Mouse (Mus musculus) neural tube, embryonic 12.5 days (tissue): ENCODE results near the gene Olfr814. TPM values are rescaled to one million over a fixed set of nuclear protein-coding genes. Genes with fewer than 3 reads are reported as not detected.
"Not testable (repeated sequence)": the region's sequence is repeated elsewhere in the genome, so short reads cannot be mapped to it uniquely, and the experiment has no call there.

ENCODE experiments used
- ATAC-seq: fragments of 200-750 bp; cut with Nextera tagmentation; 2 replicates; pipeline ENCODE4 v1.8.0; 2017; ENCODE audit warnings: low read depth, mild to moderate bottlenecking, moderate TSS enrichment, moderate library complexity; ENCODE audit not compliant: low FRiP score
- H3K27ac ChIP-seq: fragments of 300-500 bp; sonication (generic); 2 replicates; pipeline ENCODE4 v1.5.1; 2016
- H3K27me3 ChIP-seq: fragments of 300-500 bp; sonication (generic); replicated peaks from 2 replicates; pipeline ENCODE4 v1.6.1; 2016; ENCODE audit warnings: mild to moderate bottlenecking
- H3K36me3 ChIP-seq: fragments of 300-500 bp; sonication (generic); 2 replicates; pipeline ENCODE4 v1.6.1; 2016; ENCODE audit warnings: mild to moderate bottlenecking
- H3K4me1 ChIP-seq: fragments of 300-500 bp; sonication (generic); 2 replicates; pipeline ENCODE4 v1.6.1; 2016
- H3K4me2 ChIP-seq: fragments of 300-500 bp; sonication (generic); replicated peaks from 2 replicates; pipeline ENCODE4 v1.6.1; 2016; ENCODE audit warnings: mild to moderate bottlenecking
- H3K4me3 ChIP-seq: fragments of 300-500 bp; sonication (generic); 2 replicates; pipeline ENCODE4 v1.5.1; 2016
- H3K9ac ChIP-seq: fragments of 300-500 bp; sonication (generic); 2 replicates; pipeline ENCODE4 v1.6.1; 2016; ENCODE audit warnings: mild to moderate bottlenecking
- H3K9me3 ChIP-seq: fragments of 300-500 bp; sonication (generic); 2 replicates; pipeline ENCODE4 v1.6.1; 2016; ENCODE audit warnings: mild to moderate bottlenecking
- WGBS: fragments of 180-500 bp; shearing (Covaris S2); methylation state at CpG from one replicate; pipeline ENCODE4 v1.1.7; 2016; 5-methylcytosine and 5-hydroxymethylcytosine counted together
- polyA plus RNA-seq: library from polyadenylated mRNA; unstranded; fragments of >200 nt; fragmentation: Nextera tagmentation; extraction: Ambion mirVana; gene quantifications from 2 replicates; pipeline ENCODE4 v1.2.1, GENCODE M21; 2016

The Olfr814 gene
- polyA plus RNA-seq, result not detected in 2 replicates

- H3K27ac ChIP-seq, H3K4me1 ChIP-seq, H3K27me3 ChIP-seq, H3K4me2 ChIP-seq, ATAC-seq, H3K9me3 ChIP-seq, H3K36me3 ChIP-seq, H3K9ac ChIP-seq, H3K4me3 ChIP-seq: not testable (repeated sequence)
- 77% methylated on average over 1 of the region's 1 CpGs for WGBS
Measured at GRCm38 (mm10) chr10:129879751-129880150, at the start of gene Olfr814. Gene Olfr814 (minus strand): TSS chr10:129879851.

DNA sequence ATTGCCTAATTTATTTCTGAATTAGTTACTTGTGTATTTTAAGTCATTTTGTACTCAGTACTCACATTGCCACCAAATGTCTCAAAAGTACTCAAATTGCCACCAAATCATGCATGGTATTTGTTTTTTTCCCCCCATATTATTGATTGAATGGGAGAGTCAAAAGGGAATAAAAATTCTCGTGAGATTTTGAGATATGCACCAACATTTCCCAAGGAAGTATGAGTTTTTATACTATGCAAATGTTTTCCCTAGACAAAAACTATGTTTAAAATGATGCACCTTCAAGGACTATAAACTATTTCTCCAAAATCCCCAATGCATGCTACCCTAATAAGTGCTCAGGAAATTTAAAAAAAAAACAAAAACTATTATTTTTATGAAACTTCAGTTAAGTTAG is 35.8 kb upstream of the Olfr814 start, which contains the start of gene Olfr816:
Gene Olfr816 (minus strand): TSS at position 101 of the 400 bp plus-strand sequence.
- Histone ChIP-seq H3K27ac (no peak within 1 kb of the TSS), H3K27me3 (no peaks in the 10 kb centered on the region), H3K4me3 (no peak within 1 kb of the TSS), H3K9ac (no peak within 1 kb of the TSS), H3K4me1 (no peaks in the 10 kb centered on the region), H3K9me3 (no peaks in the 10 kb centered on the region), H3K36me3 (no peaks in the 10 kb centered on the region), H3K4me2 (no peak within 1 kb of the TSS)
- 69% methylated on average over 1 of the region's 1 CpGs for WGBS
- no peak for ATAC-seq

DNA sequence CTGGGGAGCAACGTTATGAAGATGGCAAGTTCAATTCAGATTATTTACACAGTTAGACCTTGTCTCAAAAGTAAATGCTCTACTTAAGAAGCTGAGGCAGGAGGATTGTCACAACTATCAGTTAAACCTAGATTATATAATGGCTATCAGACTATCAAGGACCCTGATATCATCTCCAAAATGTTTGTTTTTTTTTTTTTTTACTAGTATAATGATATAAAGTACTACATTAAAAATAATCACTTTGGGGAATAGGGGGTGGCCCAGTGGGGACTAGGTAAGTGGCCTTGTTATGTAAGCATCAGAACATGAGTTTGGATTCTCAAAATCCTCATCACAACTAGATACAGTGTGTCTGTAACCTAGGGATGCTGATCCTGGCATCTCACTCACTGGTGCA is 26.1 kb upstream of the Olfr814 start, which contains the start of gene Olfr815:
Gene Olfr815 (minus strand): TSS at position 101 of the 400 bp plus-strand sequence.
- ATAC-seq, H3K36me3 ChIP-seq, H3K4me1 ChIP-seq, H3K9ac ChIP-seq, H3K4me2 ChIP-seq, H3K9me3 ChIP-seq, H3K4me3 ChIP-seq, H3K27ac ChIP-seq, H3K27me3 ChIP-seq: not testable (repeated sequence)
- WGBS, result 55% methylated on average over 1 of the region's 1 CpGs

DNA sequence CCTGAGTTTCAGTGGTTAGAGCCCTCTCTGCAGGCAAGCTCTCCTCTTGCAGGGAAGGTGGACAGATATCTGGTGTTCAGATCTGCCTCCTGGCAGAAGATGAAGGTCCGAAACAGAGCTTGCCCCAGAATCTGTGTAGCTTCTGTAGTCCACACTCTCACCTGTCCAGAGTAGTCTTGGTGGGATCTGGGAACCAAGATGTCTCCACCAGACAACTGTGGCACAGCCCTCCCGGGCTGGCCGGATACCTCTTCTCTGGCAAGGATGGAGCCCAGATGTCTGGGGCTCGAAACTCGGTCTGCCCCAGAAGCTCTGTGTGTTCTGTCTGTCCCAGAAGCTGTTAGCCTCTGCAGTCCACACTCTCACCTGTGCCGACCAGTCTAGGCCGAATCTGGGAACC is 6.3 kb upstream of the Olfr814 start:
- Histone ChIP-seq H3K27ac (no peak overlapping the region), H3K4me3 (no peak overlapping the region), H3K27me3 (no peaks in the 10 kb centered on the region), H3K9me3 (no peaks in the 10 kb centered on the region), H3K36me3 (no peaks in the 10 kb centered on the region), H3K9ac (no peak overlapping the region), H3K4me1 (no peaks in the 10 kb centered on the region), H3K4me2 (no peak overlapping the region)
- 90% methylated on average over 7 of the region's 7 CpGs for WGBS
- no peak for ATAC-seq

DNA sequence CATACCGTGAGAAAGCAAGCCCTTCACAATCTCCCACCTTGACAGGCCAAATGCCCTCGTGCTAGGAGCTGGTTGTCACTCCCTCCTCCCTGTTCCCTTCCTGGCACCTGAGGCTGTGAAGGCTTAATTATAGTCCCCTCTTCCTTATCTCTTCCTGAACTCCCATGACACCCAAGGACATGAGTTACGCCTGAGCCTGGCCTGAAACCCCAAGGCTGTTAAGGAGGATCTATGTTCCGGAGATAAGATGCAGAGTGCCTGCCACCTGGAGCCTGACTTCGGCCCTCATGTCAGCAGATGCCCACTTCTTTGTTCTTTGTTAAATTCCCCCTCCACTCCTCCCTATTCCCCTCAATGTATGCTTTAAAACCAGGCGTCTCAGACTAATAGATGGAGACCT is 5.8 kb upstream of the Olfr814 start:
- not testable (repeated sequence) for H3K9ac ChIP-seq, H3K36me3 ChIP-seq, H3K9me3 ChIP-seq, ATAC-seq, H3K4me2 ChIP-seq, H3K27ac ChIP-seq, H3K4me3 ChIP-seq, H3K4me1 ChIP-seq, H3K27me3 ChIP-seq
- WGBS, result 88% methylated on average over 6 of the region's 6 CpGs

GRCm38 (mm10) chr10:129855067-129855466 is 24.6 kb downstream of the Olfr814 start, which contains the start of gene Olfr813:
Gene Olfr813 (plus strand): TSS chr10:129855367.
- Histone ChIP-seq H3K4me1 (no peaks in the 10 kb centered on the region), H3K9me3 (no peaks in the 10 kb centered on the region), H3K9ac (no peak within 1 kb of the TSS), H3K36me3 (no peaks in the 10 kb centered on the region), H3K4me2 (no peak within 1 kb of the TSS), H3K27me3 (no peaks in the 10 kb centered on the region), H3K27ac (no peak within 1 kb of the TSS), H3K4me3 (no peak within 1 kb of the TSS)
- ATAC-seq, result no peak

DNA sequence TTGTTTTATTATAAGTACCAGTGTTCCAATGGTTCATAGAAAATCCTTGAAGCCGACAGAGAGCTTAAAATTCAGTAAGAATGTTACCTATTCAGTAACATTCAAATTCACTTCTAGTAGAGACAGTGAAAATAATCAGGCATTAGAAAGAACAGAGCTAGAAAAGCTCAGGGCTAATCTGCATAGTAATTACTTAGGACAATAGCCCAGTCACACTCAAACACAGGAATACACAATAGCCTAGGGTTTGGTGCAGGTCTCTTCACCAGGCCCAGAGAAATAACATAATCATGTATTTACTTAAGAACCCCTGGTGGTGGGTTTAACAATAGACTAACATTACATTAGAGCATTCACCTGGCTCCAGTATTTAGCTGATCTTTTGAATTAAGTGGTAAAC is 32.3 kb downstream of the Olfr814 start:
- H3K27ac ChIP-seq, result no peak overlapping the region
- no peak overlapping the region for H3K4me2 ChIP-seq
- H3K9ac ChIP-seq, result no peak overlapping the region
- no peaks in the 10 kb centered on the region for H3K27me3 ChIP-seq
- no peaks in the 10 kb centered on the region for H3K36me3 ChIP-seq
- no peaks in the 10 kb centered on the region for H3K4me1 ChIP-seq
- 70% methylated on average over 1 of the region's 1 CpGs for WGBS
- H3K9me3 ChIP-seq, result no peaks in the 10 kb centered on the region
- ATAC-seq, result no peak
- no peak overlapping the region for H3K4me3 ChIP-seq

- Histone ChIP-seq H3K27ac (no peak within 1 kb of the TSS), H3K4me3 (no peak within 1 kb of the TSS), H3K9ac (no peak within 1 kb of the TSS), H3K4me2 (no peak within 1 kb of the TSS), H3K36me3 (no peaks in the 10 kb centered on the region), H3K4me1 (no peaks in the 10 kb centered on the region), H3K27me3 (no peaks in the 10 kb centered on the region), H3K9me3 (no peaks in the 10 kb centered on the region)
- no peak for ATAC-seq
- WGBS, result 81% methylated on average over 1 of the region's 1 CpGs
Measured at GRCm38 (mm10) chr10:129845994-129846393, 33.7 kb downstream of the Olfr814 start, which contains the start of gene Olfr812. Gene Olfr812 (minus strand): TSS chr10:129846094.

Other genes with a start within 250 kb of the Olfr814 start
- not detected in 2 replicates for gene Olfr799, start 242.4 kb downstream of the Olfr814 start, polyA plus RNA-seq
- gene Olfr800, start 222.2 kb downstream of the Olfr814 start, polyA plus RNA-seq, result not detected in 2 replicates
- gene Olfr801, start 206.0 kb downstream of the Olfr814 start, polyA plus RNA-seq, result not detected in 2 replicates
- gene Olfr802, start 191.7 kb downstream of the Olfr814 start, polyA plus RNA-seq, result not detected in 2 replicates
- gene Olfr803, start 185.6 kb downstream of the Olfr814 start, polyA plus RNA-seq, result not detected in 2 replicates
- not detected in 2 replicates for gene Olfr804, start 176.6 kb downstream of the Olfr814 start, polyA plus RNA-seq
- gene Olfr805, start 150.5 kb downstream of the Olfr814 start, polyA plus RNA-seq, result not detected in 2 replicates
- not detected in 2 replicates for gene Olfr806, start 137.9 kb downstream of the Olfr814 start, polyA plus RNA-seq
- not detected in 2 replicates for gene Olfr807, start 122.1 kb downstream of the Olfr814 start, polyA plus RNA-seq
- gene Olfr808, start 114.4 kb downstream of the Olfr814 start, polyA plus RNA-seq, result not detected in 2 replicates
- gene Olfr809, start 105.2 kb downstream of the Olfr814 start, polyA plus RNA-seq, result not detected in 2 replicates
- gene Olfr810, start 84.9 kb downstream of the Olfr814 start, polyA plus RNA-seq, result not detected in 2 replicates
- not detected in 2 replicates for gene Olfr811, start 75.5 kb downstream of the Olfr814 start, polyA plus RNA-seq
- gene Olfr812, start 33.8 kb downstream of the Olfr814 start, polyA plus RNA-seq, result not detected in 2 replicates
- not detected in 2 replicates for gene Olfr813, start 24.5 kb downstream of the Olfr814 start, polyA plus RNA-seq
- not detected in 2 replicates for gene Olfr815, start 26.0 kb upstream of the Olfr814 start, polyA plus RNA-seq
- not detected in 2 replicates for gene Olfr816, start 35.7 kb upstream of the Olfr814 start, polyA plus RNA-seq
- gene Olfr818, start 69.2 kb upstream of the Olfr814 start, polyA plus RNA-seq, result not detected in 2 replicates
- gene Olfr819, start 87.4 kb upstream of the Olfr814 start, polyA plus RNA-seq, result not detected in 2 replicates
- gene Olfr247, start 96.3 kb upstream of the Olfr814 start, polyA plus RNA-seq, result not detected in 2 replicates
- not detected in 2 replicates for gene Gm10310, start 105.2 kb upstream of the Olfr814 start, polyA plus RNA-seq
- gene Olfr820, start 132.8 kb upstream of the Olfr814 start, polyA plus RNA-seq, result not detected in 2 replicates
- gene Olfr821, start 150.5 kb upstream of the Olfr814 start, polyA plus RNA-seq, result not detected in 2 replicates
- gene Olfr822, start 191.4 kb upstream of the Olfr814 start, polyA plus RNA-seq, result not detected in 2 replicates
- not detected in 2 replicates for gene Olfr823, start 235.5 kb upstream of the Olfr814 start, polyA plus RNA-seq